Mouse (Mus musculus): ENCODE data around the gene Ankzf1. TPM values are rescaled to one million over a fixed set of nuclear protein-coding genes. Genes with fewer than 3 reads are reported as not detected.
A peak's percentile ranks its signal among the peaks of the same experiment; 100 is the strongest.
"Not testable (repeated sequence)": the region's sequence is repeated elsewhere in the genome, so short reads cannot be mapped to it uniquely, and the experiment has no call there.

The Ankzf1 gene
- total and polyA plus RNA-seq, 3 experiments: 13.3 to 14.4 (median 14.1) TPM

DNA sequence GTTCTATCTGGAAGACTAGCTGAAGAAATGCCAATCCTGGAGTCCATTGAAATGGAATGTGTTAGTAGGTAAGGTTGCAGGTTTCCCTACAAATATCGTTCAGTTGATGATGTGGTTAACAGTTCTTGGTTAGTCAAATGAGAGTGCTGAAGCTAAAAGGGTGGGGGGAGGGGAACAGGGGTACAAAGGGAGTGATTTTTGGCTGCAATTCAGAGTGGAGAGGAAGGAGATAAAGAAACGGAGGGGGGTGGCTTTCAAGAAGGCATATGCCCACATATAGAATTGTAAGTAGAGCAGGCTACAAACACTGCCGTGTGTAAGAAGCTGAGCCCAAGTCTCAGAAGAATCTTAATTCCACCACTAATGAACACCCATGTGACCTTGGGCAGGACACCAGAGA is 33.5 kb downstream of the Ankzf1 start:
- DNase-seq: no peak

DNA sequence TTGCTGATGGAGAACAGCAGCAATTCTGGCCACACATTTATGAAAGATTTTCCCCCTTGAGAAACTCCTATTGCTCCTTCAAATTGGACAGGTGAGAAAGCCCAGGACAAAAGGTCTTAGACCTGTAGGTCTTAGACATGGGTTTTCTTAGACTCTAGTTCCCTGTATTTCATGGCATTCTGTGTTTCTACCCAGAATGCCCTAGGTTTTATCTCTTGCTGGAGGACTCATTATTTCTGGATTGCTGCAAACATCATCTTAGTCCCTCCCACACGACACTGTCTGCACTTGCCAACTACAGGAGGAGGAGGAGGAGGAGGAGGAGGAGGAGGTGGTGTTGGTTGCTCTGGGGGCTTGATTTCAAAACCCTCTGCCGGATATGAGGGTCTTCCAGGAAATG is 34.2 kb downstream of the Ankzf1 start:
- DNase-seq: no peak

DNA sequence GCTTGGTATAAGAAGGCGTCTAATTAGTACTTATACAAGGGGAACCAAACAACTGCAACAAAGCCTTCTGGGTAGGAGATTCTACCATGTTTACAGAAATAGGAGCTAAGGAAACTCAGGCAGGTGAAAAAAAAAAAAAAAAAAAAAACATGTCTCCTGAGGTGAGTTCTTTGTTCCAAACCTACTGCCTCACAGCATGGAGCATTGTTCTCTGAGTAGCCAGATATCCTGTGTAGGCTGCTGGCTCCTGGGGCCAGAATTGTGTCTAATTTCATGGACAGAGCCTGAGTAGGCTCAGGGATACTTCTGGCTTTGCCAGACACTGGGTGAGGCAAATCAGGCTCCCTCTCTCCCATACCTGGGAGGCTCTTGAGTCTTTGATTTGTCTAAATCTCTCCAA is 35.7 kb downstream of the Ankzf1 start:
- DNase-seq: no peak

DNA sequence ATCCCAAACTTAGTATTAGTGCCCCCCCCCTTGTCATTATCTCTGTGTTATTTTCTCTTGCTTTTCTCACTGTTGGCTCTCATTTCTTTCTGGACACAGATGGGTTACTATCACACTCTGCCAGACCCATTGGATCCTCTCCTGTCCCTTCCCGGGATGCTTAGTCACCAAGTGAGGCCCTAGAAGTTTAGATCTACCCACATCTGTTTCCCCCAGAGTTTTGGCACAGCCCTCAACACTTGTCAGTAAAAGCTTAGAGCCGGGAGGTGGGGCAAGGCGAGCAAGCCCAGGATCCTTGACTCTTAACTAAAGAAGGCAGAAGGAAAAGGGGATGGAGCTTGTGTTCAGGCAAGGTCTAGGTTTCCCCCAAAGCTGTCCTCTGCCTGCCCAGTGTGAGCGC is 37.2 kb downstream of the Ankzf1 start:
- no peak for DNase-seq

DNA sequence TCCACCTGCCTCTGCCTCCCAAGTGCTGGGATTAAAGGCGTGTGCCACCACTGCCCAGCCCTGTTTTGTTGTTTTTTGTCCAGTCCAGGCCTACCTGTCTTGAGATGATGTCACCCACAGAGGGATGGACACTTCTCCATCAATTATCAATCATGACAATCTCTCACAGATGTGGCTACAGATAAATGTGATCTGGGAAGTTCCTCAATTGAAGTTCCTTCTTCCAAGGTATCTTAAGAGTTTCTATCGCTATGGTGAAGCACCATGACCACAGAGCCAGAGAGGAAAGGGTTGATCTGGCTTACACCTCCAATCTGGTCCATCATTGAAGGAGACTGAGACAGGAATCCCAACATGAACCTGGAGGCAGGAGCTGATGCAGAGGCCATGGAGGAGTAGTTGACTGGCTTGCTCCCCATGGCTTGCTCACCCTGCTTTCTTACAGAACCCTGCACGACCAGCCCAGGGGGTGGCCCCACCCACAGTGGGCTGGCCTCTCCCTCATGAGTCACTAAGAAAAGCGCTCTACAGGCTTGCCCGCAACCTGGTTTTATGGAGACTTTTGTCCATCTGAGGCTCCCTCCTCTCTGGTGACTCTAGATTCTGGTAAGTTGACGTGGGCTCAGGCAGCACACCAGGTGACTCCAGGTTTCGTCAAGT is 38.5 kb downstream of the Ankzf1 start:
- no peak for DNase-seq

DNA sequence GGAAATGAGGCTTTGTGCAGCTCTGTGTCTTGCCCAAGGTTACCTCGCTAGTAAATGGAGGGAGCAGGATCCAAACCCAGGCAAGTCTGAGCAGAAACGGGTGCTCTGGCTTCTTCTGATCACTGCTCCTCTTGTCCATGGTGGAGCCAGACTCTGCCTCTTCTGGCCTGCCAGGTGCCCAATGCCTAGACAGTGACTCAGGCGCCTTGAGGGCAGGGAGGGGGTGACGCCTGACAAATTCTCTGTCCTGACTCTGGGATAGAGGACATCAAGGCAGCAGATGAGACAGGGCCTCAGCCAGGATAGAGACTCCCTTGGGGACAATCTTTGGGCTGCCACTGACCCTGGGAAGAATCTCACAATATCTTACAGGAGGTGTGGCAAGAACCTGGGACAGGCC is 39.3 kb downstream of the Ankzf1 start:
- no peak for DNase-seq

DNA sequence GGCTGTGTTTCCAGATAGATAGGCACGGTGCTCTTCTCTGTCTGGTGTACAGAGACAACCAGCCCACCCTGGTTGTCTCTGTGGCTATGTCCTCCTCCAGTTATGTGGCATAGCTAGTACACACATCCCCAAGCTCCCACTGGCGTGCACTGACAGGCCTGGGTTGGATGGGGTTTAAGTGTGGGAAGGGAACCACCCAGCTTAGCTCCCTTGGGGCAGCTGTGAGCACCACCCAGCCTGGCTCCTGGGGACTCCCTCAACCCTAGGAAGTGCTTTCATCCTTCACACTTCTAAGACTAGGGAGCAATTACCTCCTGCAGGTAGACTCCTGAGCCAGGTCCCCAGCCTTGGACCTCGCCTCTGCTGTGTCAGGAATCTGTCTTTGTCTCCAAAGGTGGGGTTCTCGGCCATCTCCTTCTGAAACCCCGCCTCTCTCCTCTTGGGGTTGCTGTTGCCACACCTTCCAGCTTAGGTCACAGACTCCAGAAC is 39.8 kb downstream of the Ankzf1 start, which contains the start of gene A630095N17Rik:
TSS of gene A630095N17Rik (minus strand) at position 439 of the 489 bp plus-strand sequence.
- DNase-seq: no peak

DNA sequence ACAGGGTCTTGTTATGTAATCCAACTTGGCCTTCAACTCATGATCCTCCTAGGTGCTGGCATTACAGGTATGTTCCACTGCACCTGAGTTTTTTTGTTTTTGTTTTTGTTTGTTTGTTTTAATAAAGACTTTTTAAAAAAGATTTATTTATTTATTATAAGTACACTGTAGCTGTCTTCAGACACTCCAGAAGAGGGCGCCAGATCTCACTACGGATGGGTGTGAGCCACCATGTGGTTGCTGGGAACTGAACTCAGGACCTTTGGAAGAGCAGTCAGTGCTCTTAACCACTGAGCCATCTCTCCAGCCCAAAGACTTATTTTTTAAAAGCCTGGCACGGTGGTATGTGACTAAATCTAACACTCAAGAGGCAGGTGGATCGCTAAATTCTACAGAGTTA is 40.5 kb downstream of the Ankzf1 start:
- not testable (repeated sequence) for DNase-seq

DNA sequence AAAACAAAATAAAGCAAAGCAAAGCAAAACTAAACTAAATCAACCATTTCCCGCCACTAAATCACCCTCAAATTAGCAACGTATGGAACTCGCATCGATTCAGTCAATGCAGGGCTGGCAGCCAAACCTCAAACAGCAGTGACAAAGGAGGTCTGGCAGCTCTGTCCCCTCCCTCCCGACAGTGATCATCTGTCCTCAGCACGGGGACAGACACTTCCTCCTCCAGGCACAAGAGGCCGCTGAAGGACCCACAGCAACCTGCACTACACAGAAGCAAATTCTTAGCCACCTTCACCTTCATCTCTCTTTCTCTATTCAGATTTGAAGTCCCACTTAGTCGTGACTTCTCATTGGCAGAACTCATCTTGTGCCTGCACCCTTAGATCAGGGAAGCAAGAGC is 42.7 kb downstream of the Ankzf1 start:
- DNase-seq: peak; percentile 81

DNA sequence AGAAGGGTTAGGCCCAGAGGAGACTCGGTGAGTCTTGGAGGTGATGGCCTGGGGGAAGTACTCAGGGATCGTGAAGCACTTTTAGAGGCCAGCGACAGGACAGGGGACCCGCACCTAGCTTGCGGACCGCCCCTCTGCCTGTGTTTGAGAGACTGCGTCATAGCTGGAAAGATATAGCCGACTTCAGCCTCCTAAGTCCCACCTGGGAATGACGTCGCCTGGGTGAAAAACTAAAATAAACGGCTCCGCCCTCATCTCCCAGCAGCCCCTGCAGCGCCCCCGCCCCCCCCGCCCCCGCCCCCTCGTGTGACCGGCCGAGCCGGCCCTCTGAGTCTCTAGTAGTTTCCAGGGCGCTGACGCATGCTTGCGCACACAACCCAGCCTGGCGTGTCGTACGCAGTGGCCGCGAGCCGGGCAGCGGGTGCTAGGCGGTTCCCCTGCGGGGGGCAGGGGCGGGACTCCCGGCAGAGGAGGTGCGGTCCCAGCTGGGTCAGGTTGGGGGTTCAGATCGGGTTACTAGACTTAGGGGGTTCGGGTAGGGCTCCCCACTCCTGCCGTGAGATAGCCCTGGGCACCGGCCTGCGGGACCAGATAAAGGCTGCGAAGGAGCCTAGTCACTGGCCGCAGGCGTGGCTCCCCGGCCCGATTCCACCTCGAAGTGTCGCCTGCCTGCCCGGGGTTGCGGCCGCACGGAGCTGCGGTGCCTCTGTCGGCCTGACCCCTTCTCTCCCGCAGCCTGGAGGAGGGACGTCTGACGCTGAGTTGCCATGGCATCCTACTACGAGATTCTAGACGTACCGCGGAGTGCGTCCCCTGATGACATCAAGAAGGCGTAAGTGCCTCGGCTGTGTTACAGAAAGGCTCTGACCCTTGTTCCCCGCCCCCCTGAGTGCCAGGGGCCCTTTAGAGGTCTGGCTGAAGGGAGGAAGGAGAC is 44.4 kb downstream of the Ankzf1 start, which contains the start of gene Dnajb2:
TSS of gene Dnajb2 (plus strand) at position 290 of the 934 bp plus-strand sequence.
- DNase-seq: peak; percentile 96

DNA sequence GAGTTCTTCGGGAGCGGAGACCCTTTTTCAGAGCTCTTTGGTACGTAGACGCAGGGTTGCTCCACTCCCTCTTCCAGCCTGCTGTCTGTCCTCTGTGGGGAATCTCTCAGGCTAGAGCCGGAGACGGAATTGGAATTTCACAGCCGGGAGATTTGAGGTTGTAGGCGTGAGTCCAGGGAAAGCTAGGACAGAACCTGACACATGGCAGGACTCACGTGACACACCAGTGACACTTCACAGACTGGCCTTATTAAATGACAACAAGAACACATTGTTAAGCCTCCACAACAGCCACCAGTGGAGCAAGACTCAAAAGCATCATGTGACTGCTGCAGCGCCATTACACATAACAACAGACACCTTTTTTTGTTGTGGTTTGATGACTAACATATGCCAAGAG is 47.6 kb downstream of the Ankzf1 start:
- no peak for DNase-seq

DNA sequence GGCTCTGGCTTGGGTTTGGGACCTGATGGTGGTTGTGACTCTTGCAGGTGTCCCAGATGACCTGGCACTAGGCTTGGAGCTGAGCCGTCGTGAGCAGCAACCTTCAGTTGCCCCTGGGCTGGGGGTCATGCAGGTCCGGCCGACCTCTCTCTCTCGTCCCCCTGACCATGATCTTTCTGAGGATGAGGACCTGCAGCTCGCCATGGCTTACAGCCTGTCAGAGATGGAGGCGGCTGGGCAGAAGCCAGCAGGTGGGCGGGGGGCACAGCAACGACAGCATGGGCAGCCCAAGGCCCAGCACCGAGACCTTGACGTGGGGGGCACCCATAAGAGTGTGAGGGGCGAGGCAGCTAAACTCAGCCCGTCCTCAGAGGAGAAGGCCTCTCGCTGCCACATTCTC is 51.5 kb downstream of the Ankzf1 start:
- DNase-seq: no peak

DNA sequence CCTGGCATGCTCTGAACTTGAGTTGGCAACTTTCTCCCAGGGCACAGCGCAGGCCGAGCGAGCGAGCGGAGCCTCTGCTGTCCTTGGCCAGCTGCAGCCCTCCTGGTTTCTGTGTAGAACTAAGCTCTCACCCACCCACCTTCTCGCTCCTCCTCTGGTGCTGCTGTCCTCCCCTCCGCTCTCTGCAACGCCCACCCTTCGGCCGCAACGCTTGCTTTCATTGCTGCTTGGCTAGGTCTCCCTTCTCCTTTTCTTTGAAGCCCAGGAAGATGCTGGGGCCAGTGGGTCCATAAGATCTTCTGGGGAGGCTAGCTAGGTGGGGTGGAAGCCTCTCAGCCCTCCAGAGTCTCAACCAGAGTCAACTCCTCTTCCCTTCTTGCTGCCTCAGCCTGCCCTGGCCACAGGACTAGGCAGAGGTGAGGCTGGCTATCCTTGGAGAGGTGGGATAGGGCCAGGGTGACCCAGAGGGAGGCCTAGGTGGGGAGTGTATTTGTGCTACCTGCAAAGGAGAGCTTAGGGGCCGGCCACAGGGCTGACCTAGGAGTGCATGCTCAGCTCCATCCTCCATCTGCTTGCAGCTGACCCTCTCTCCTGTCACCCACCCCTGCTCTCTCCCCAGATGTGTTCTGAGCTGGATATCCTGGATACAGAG is 52.4 kb downstream of the Ankzf1 start:
- no peak for DNase-seq

DNA sequence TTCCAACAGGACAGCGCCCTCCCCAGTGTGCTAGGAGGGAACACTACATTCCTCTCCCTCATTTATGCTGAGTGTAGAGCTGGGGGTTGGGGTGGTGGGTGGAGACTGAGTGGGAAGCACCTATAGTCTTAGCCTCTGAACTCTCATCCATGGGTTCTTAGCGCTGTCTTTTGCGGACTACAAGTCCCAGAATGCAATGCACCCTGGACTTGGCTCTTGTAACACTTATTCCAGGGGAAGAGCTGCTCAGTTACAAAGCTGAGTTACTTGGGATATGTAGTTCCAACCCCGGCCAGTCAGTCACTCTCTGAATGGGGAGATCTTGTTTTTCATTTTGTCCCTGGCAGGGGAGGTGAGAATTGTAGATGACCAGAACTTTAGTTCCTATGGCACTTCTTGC is 52.9 kb downstream of the Ankzf1 start:
- no peak for DNase-seq

DNA sequence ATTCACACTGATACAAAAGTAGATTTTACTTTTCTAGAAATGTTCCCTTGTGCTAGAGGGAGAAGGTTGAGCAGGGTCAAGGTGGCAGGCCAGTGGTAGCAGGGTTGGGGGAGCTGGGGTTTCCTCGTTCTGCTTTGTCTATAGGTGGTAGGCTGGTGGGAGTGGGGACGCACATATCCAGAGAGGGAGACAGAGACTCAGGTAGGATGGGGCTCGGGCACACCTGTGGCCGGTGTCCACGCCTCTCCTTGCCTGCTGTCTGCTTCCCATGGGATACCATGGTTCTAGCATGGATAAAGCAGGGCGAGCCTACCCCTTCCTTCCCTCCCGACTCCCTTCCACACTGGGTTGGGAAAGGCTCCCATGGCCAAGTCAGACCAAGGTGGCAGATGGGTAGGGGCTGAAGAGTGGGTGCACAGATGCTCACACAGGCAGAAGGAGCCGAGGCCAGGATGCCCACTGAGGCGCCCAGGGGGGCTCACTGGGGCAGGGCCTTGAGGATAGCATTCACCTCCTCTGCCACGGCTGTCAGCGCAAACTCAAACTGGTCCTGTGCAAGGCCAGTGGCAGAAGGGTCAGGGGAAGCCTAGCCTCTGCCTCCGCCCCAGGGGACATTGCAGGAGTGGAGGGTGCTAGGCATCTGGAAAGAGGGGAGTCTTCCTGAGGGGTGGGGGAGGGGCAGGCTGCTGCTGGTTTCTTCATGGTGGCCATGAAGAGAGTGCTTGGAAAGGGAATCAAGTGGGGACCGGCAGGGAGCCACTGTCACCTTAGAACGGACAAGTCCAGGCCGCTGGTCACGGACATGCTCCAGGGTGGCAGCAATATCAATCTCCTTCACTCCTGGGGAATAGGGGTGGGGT is 55.4 kb downstream of the Ankzf1 start:
- peak; percentile 30 for DNase-seq

DNA sequence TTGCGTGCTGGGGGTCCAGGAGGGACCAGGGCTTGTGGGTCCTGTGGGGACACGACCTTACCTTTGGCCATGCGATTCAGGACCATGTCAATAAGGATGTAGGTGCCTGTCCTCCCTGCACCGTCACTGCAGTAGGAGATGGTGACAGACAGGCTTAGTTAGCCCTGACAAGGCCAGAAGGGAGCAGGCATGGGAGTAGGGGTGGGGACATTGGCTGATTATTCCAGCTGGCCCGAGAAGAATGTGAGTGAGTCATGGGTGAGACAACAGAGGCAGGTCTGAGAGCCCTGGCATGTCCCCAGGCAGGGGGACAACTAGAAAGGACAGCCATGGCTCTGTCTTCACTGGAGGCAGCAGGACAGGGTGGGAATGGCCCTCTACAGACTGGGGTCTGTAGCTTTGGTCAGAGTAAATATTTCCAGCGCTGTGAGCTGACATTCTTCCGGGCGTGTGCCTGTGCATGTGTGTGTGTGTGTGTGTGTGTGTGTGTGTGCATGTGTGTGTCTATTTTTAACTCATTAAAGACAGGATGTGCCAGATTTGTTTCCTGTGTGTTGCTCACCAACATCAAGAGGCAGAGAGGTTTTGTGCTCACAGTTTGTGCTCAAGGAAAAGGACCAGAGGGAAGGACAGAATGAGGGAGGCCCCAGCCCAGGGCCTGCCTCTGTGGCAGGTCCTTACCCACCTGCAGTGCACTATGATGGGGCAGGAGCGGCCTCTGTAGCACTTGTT is 56.3 kb downstream of the Ankzf1 start:
- DNase-seq: peak; percentile 90
